10 mouse cellular contexts compared by ENCODE assay signal in the genomic region with DNA sequence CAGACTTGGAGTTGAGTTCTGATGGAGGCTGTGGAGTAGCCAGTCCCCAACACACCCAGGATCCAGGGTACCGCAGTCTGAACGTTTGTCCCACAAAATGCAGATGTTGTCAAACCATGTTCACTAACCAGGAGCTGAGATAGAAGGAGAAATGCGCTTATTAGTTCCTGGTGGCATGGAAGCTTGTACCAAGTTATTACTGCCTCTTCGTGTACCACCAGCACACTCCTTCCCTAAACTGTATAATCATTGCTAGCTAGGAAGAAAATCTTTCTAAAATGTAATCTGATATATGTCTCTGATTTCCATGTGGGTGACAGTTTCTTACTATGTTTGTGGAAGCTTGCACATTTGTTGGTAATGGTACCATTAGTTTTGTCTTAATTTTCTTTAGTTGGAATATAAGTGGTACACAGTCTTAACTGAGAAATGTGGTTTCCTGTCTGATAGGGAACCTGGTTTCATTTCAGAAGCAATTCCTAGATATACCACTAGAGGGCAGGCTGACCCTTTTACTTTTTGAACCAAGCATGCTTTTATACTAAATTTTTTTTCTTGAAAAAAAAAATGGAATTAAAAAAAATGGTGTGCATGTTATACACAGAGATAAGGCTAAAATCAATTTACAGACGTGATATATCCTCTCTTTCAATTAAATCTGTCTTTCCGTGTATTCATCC.
DNase-seq lines count a peak whose midpoint lies in the region; ATAC-seq and TF ChIP-seq lines count a peak whose summit lies in the region.
"Had no signal": no experiment of that assay in that cellular context is flagged by ENCODE, and none has a peak within 500 bp of the region (broad histone marks: within the 10 kb centered on the region; RNA-seq: fewer than 3 reads in every experiment).

No protein-coding gene starts in this region.

- peak in 2 of 3 experiments; percentile 30 to 72; a peak in 3 of 6 replicates for TF ChIP-seq CTCF in MEL (IDR thresholded peaks at IDR 0.05 in 2 of 3, conservative IDR thresholded peaks at IDR 0.05 in 1 of 3; ENCODE audit: control insufficient read depth in 1 of 3, insufficient read depth in 1 of 3, low read depth in 2 of 3, low read length in 3 of 3, poor library complexity in 1 of 3, severe bottlenecking in 1 of 3)

- peak; percentile 71 for TF ChIP-seq RAD21 in MEL (IDR thresholded peaks at IDR 0.05; ENCODE audit: low read depth, low read length)

- no peak for TF ChIP-seq POLR2A in MEL (IDR thresholded peaks at IDR 0.05; ENCODE audit: control insufficient read depth in 1 of 2, insufficient read depth in 1 of 2, low read depth in 1 of 2, low read length in 2 of 2, poor library complexity in 1 of 2)

- H3K4me1 ChIP-seq in embryonic facial prominence, embryonic 11.5 days (ENCODE audit: control insufficient read depth, insufficient read depth, low read length) = no peaks in the 10 kb centered on the region
- no peaks in the 10 kb centered on the region for H3K4me1 ChIP-seq in embryonic facial prominence, embryonic 10.5 days
- no peaks in the 10 kb centered on the region for H3K4me1 ChIP-seq in MEL (ENCODE audit: control insufficient read depth in 1 of 2, insufficient read depth in 2 of 2, low read length in 2 of 2)
- H3K4me1 ChIP-seq: heart, embryonic 13.5 days; megakaryocyte, embryonic 14.5 days had no signal

- 59% methylated on average over 6 of the region's 6 CpGs for WGBS in embryonic facial prominence, embryonic 11.5 days
- WGBS in embryonic facial prominence, embryonic 10.5 days = 60% methylated on average over 6 of the region's 6 CpGs

- TF ChIP-seq EP300 in MEL (IDR thresholded peaks at IDR 0.05; ENCODE audit: low read depth in 1 of 2, low read length in 2 of 2) = no peak

- no peak overlapping the region for H3K4me2 ChIP-seq in embryonic facial prominence, embryonic 11.5 days (ENCODE audit: low read depth, low read length)
- H3K4me2 ChIP-seq: heart, embryonic 13.5 days had no signal

- no peak overlapping the region for H3K9ac ChIP-seq in embryonic facial prominence, embryonic 11.5 days (replicated peaks; ENCODE audit: low read length)
- H3K9ac ChIP-seq in MEL (ENCODE audit: control insufficient read depth, low read depth, low read length, poor library complexity, severe bottlenecking) = no peak overlapping the region
- H3K9ac ChIP-seq: heart, embryonic 13.5 days had no signal

- H3K4me3 ChIP-seq in embryonic facial prominence, embryonic 11.5 days (ENCODE audit: low read depth, low read length) = no peak overlapping the region
- no peak overlapping the region for H3K4me3 ChIP-seq in embryonic facial prominence, embryonic 10.5 days
- no peak overlapping the region for H3K4me3 ChIP-seq in MEL (ENCODE audit: control insufficient read depth in 1 of 2, insufficient read depth in 1 of 2, low read depth in 2 of 2, low read length in 2 of 2)
- H3K4me3 ChIP-seq: heart, embryonic 13.5 days; megakaryocyte, embryonic 14.5 days had no signal

- no peaks in the 10 kb centered on the region for H3K27me3 ChIP-seq in embryonic facial prominence, embryonic 11.5 days (ENCODE audit: control insufficient read depth, insufficient read depth, low read length)
- H3K27me3 ChIP-seq in embryonic facial prominence, embryonic 10.5 days (replicated peaks; ENCODE audit: low read depth, poor library complexity, severe bottlenecking) = no peaks in the 10 kb centered on the region
- H3K27me3 ChIP-seq in MEL (ENCODE audit: control insufficient read depth in 1 of 2, insufficient read depth in 2 of 2, low read length in 2 of 2) = no peaks in the 10 kb centered on the region
- H3K27me3 ChIP-seq: megakaryocyte, embryonic 14.5 days had no signal

- H3K36me3 ChIP-seq in embryonic facial prominence, embryonic 11.5 days (replicated peaks; ENCODE audit: control insufficient read depth, insufficient read depth, low read depth, low read length) = no peaks in the 10 kb centered on the region
- H3K36me3 ChIP-seq in embryonic facial prominence, embryonic 10.5 days (replicated peaks) = no peaks in the 10 kb centered on the region
- H3K36me3 ChIP-seq in MEL (ENCODE audit: control insufficient read depth in 1 of 2, insufficient read depth in 2 of 2, low read length in 2 of 2) = no peaks in the 10 kb centered on the region
- H3K36me3 ChIP-seq: heart, embryonic 13.5 days had no signal

- H3K9me3 ChIP-seq in embryonic facial prominence, embryonic 11.5 days (replicated peaks; ENCODE audit: control insufficient read depth, low read length) = no peaks in the 10 kb centered on the region
- no peaks in the 10 kb centered on the region for H3K9me3 ChIP-seq in embryonic facial prominence, embryonic 10.5 days
- H3K9me3 ChIP-seq in MEL (replicated peaks; ENCODE audit: insufficient read depth, low read length) = no peaks in the 10 kb centered on the region
- H3K9me3 ChIP-seq: heart, embryonic 13.5 days; megakaryocyte, embryonic 14.5 days had no signal

- peak; percentile 78 for DNase-seq in embryonic facial prominence, embryonic 11.5 days (ENCODE audit: low spot score)
- DNase-seq in embryonic facial prominence, embryonic 10.5 days (ENCODE audit: low spot score) = no peak
- DNase-seq in layer of hippocampus, adult 9-10 months (ENCODE audit: low spot score) = peak; percentile 41
- DNase-seq in layer of hippocampus, postnatal 36 days = no peak
- peak; percentile 57 for DNase-seq in MEL (ENCODE audit: low read depth, low spot score)
- peak; percentile 54 for DNase-seq in forelimb bud, embryonic 11.5 days (ENCODE audit: low read depth, low spot score)
- peak; percentile 32 for DNase-seq in retina, postnatal 7 days (ENCODE audit: low read depth, low spot score)

- no peak for ATAC-seq in embryonic facial prominence, embryonic 11.5 days (replicated peaks; ENCODE audit: insufficient number of reproducible peaks, low FRiP score, low TSS enrichment, low read depth)
- ATAC-seq in monocyte, adult 5-6 weeks (replicated peaks; ENCODE audit: insufficient number of reproducible peaks, low FRiP score, low TSS enrichment, poor library complexity, severe bottlenecking) = no peak

- no peaks in the 10 kb centered on the region for H3K79me2 ChIP-seq in MEL (ENCODE audit: control insufficient read depth, insufficient read depth, low read length, poor library complexity)

- H3K27ac ChIP-seq in embryonic facial prominence, embryonic 11.5 days (replicated peaks; ENCODE audit: low read depth, low read length) = no peak overlapping the region
- H3K27ac ChIP-seq in embryonic facial prominence, embryonic 10.5 days (replicated peaks) = no peak overlapping the region
- no peak overlapping the region for H3K27ac ChIP-seq in MEL (ENCODE audit: control insufficient read depth, low read depth, low read length)
- H3K27ac ChIP-seq: heart, embryonic 13.5 days had no signal

TF ChIP-seq in MEL, 35 proteins besides CTCF, POLR2A, EP300 and RAD21:
- TF ChIP-seq ZC3H11A (IDR thresholded peaks at IDR 0.05; ENCODE audit: low read depth, low read length) (peak; percentile 55), SMC3 (IDR thresholded peaks at IDR 0.05; ENCODE audit: low read depth, low read length) (peak; percentile 65), GABPA (IDR thresholded peaks at IDR 0.05; ENCODE audit: low read depth, low read length) (no peak), ZNF384 (IDR thresholded peaks at IDR 0.05; ENCODE audit: low read depth, low read length) (peak; percentile 79), CHD2 (IDR thresholded peaks at IDR 0.05; ENCODE audit: low read length) (no peak)

Comparison
In these comparisons a context has a peak if more than half of its experiments do, and no peak if none do; other contexts are left out.
1. DNase-seq: peak in embryonic facial prominence, embryonic 11.5 days (single experiment), layer of hippocampus, adult 9-10 months (single experiment), MEL (single experiment), forelimb bud, embryonic 11.5 days (single experiment) and retina, postnatal 7 days (single experiment); none in embryonic facial prominence, embryonic 10.5 days (single experiment) and layer of hippocampus, postnatal 36 days (0 of 2).